Mouse (Mus musculus) layer of hippocampus, adult 8-10 months (tissue): ENCODE measurements at regions not wholly inside any gene's neighbourhood (a gene's known extent, or its start where the extent isn't known, plus 50 kb on each side); places are given as distances from the start of the nearest gene placed in this dataset.

Source experiments
- DNase-seq, 2 experiments: peaks; one replicate each; pipeline ENCODE4 v3.0.0; 2022; ENCODE audit warnings: low spot score in 2 of 2
- microRNA-seq, 2 experiments: library from miRNA; unstranded; fragments of <30 nt; microRNA quantifications; one replicate each; pipeline ENCODE4 v1.2.0; 2022

DNA sequence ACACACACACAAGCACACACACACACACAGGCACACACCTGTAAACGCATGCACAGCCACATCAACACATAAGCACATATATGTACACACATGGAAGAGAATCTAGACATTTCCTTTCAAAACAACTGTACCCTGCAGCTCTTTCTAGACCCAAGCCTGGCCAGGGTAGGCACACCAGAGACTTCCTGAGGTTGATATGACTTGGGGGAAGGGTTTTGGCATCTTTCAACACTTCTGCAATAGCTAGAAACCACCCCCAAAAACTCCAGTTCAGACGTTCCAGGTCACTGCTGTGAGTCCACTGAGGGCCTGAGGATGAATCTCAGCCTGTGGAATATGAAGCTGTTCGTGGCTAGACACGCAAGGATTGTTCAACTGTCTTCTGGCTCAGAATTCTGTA, 632.6 kb downstream of the Insc start:
- DNase-seq: no peak

DNA sequence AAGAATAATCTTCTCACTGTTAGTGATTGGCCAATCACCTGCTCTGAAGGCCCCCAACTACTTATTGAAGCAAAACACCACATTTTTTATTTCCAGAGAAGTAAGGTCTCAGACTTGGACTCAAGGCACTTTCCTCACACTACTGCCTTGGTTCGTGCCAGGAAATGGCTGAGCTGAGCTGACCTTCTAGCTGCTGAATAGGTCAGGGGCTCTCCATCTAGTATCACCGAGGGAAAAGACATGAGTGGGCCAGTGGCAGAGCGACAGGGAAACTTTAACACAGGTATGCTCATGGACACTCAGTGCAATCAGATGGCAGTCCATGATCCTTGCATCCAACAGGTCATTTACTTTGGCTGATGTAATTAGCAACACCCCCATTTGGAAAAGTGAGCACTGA, 635.3 kb downstream of the Insc start:
- no peak for DNase-seq

DNA sequence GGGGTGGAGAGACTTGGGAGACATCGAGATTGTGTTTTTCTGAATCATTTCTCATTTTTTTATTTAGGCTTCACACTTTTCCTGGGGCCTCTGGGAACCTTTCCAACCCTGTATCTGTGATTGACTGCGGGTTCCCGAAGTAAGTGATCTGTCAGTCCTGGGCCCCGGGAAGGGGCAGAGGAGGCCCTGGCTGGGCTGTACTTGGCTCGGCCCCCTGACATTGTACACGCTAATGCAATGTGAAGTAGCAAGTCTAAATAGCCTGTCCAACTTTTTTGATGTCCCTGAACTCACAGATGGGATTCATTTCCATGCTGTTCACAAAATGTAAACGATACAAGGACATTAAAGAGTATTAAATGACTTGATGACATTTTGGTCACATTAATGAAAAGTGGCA, 636.1 kb downstream of the Insc start:
- DNase-seq: no peak

DNA sequence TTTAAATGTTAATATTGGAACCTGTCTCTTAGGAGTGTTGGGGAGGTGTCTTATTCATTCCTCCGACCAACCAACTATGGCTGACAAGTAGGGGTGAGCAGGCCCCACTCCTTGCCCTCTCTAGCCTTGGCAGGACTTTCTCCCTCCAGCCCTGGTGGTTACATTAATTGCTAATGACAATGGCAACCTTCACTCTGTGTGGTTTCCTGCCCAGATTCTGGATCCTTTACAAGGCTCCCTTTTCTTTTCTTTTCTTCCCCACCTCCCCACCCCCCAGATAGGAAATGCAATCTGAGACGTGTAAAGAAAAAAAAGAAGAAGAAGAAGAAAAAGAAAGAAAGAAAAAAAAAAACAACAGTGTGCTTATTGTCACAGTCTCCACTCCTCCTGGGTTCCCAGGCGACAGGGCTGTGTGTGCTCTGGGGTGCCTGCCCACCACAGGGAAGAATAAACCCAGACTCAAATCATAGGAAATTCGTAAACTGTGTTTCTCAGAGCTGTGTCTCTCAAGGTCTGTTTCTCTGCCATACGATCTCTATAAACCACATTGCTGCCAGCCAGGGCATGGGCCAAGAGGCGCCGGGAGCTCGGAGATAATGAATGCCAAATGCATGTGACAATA, 637.6 kb downstream of the Insc start:
- DNase-seq: no peak

DNA sequence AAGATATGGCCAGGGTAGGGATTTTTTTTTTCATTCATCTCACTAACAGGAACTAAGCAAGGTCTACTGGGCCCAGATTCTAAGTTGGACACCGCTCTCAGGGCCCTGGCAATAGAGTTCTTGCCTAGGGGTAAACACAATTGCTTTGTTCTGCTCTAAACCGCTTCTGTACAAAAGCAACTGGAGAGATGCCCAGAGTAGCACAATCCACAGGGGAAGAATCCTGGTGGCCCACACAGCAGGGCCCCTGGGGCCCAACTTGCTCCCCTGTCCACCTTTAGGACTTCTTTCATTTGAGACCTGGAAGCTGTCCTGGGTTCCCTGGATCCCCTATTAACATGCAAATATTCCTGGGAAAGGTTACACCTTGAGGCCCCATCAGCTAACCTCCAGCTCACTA, 639.4 kb downstream of the Insc start:
- DNase-seq: peak; percentile 20 to 34

DNA sequence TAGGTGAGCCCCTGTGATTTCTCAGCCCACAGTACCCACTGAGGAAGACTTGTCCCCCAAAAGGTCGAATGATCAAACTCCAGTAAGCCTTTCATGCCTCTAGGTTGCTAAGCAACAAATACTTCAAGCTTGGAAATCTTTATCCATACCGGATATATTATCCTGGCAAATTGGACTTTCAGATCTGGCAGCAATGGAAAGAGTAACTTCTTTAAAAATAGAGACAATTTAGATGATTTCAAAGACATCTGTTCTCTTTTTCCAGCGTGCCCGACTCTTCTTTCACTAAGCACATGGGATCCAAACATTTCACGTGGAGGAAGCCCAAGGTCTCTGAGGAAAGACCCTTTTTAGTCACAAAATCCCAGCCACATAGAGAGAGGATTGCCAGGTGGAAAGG, 645.4 kb downstream of the Insc start:
- no peak for DNase-seq

DNA sequence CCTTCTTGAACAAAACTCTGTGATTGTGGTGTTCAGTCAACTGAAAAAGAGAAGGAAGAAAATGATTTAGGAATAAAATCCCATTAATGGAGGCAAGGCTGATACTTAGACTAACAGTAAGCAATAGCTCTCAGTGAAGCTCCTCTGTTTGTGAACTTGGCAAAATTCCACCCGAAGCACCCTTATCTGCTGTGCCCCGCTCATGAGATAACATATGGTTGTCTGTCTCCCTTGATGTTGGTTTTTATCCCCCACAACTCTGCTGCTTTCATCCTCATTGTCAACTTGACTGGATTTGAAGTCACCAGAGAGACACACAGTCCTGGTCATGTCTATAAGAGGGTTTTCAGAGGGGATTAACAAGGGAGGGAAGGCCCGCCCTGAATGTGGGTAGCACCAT, 646.1 kb downstream of the Sox6 start:
- no peak for DNase-seq

DNA sequence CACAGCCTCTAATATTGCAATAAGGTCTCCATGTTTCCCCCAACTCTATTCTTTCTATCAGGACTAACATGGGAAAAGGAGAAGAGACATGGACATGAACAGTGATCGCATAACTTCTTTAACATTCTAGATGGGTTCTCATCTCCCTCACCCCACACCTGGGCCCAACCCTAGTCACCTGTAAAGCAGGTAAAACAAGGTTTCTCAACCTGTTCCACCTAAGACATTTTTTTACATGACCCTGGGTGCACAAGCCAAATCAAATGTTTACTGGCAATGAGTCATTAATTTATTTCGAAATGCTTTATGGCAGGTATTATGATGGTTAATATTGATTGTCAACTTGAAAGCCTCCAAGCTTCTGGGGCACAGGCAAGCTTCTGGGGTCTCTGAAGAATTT, 640.4 kb downstream of the Sox6 start:
- no peak for DNase-seq

DNA sequence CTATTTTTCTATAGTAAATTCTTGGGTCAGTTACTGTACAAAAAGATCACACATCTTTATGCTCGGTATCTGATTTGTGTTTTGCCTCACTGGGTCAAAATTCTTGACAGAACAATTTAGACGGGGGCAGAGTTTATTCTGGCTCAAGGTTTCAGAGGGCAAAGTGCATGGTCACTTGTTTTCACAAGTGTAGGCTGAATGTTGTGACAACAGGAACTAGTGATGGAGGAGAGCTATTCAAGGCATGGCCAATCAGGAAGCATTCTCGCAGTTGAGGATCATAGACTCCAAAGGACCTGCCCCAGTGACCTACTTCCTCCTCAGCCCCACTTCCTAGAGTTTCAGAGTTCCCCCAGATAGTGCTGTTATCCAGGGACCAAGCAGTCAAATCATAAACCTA, 639.1 kb downstream of the Sox6 start:
- no peak for DNase-seq

DNA sequence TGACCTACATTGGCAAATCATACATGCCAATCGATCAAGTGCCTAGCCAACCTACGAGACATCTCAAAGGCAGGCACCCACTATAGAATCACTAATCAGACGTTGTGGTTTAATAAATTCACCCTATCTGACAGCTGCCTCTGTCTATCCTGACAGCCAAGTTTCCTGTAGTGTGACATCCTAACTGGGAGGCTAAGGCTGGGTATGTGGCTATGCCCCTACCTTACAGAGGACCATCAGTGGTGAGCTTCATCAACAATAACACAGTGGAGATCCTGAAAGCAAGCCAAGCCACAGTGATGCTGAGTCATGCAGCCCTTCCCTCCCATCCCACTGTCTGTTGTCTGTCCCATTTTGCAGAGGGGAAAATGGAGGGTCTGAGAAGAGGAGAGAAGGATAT, 630.7 kb downstream of the Sox6 start:
- no peak for DNase-seq

DNA sequence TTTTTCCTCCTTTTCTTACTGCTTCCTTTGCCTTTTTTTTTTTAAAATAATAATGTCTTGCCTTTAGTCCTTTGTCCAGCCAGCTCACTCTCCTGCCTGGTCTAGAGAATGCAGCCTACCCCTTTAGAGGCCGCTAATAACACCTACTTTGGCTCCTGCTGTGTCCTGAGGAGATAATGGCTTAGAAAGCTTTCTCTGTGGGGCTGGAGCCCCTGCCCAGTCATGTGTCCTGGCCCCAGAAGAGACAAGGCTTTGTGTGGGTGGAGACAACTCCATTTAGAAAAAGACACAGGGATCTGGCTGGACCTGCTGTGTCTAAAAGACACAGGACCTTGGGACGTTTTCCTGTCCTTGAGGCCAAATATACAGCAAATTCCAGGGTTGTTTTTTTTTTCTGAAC, 629.7 kb downstream of the Sox6 start:
- no peak for DNase-seq

DNA sequence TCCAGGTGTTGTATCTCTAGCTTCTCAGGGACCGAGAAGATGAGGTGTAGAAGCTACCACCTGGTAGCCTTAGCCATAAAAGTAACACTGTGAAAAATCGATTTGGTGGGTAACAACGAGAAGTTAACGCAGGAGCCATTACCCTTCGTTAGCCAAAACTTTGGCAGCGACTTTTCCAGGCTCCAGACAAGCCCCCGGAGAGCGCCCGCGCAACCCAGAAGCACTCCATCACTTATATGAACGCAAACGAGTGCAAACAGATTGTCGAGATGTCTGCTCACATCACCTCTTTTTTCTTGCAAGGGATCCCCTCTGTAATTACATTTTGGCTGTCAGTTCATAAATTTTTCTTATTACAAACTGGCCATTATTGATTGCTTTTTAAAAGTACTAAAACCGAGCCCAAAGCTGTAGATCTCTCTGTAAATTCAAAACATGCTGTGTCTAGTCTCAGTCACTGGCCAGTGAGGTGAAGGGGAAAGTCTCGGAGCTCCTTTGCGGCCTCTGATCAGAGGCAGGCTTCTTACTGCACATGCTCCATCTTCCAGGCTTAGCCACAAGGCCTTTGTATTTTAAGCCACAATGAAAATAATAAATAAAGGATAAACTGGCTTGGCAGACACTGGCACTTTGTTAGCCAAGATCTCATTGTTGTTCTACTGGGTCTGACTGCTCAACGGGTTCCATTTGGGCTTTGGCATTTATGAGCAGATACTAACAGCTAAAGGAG, 627.9 kb downstream of the Sox6 start:
- DNase-seq: no peak

DNA sequence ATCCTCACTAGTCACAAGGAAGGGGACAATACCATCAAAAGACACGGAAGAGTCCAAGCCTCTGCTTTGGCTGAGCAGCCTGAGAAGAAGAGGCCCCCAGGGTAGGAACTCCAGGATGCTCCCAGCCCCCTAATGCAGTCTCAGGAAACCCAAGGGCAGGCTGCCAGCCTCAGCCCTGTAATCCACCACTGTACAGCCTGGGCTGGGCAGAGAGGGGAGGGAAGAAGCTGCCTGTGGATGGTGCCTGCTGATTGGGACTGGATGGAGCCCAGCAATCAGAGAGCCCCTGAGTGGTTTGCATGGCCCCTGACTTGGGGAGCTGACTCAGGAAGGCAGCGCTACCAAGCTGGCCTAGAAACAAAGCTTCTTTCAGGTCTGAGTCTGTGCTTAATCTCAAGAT, 627.1 kb downstream of the Sox6 start:
- DNase-seq: no peak

DNA sequence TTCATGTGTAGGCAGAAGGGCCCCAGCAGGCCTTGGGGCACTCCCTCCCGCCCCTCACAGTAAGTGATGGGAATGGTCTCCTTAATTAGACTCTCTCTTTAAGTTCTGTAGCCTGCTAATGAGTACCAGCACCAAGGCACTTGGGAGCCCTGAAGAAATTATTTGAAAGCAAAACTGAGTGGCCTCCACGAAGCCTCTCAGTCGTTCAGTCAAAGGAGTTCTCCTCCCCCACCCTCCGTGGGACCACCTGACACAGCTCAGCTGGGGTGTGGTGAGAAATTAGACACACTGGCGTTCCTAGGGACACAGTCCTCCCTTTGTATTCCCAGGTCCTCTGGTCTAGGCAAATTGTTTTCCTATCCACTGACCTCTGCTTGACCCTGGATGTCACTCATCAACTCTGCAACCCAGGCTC, 623.4 kb downstream of the Sox6 start:
- DNase-seq: no peak

Small RNAs in the stretch of these regions (microRNA-seq; reads per million reads assigned to microRNA genes)
- 0 reads per million in 2 experiments for gene Gm27684
